Mouse (Mus musculus): ENCODE data around the gene Aldh3b2. TPM values are rescaled to one million over a fixed set of nuclear protein-coding genes. Genes with fewer than 3 reads are reported as not detected.

The Aldh3b2 gene
- polyA plus RNA-seq, 2 experiments from 2014 or later, result not detected

DNA sequence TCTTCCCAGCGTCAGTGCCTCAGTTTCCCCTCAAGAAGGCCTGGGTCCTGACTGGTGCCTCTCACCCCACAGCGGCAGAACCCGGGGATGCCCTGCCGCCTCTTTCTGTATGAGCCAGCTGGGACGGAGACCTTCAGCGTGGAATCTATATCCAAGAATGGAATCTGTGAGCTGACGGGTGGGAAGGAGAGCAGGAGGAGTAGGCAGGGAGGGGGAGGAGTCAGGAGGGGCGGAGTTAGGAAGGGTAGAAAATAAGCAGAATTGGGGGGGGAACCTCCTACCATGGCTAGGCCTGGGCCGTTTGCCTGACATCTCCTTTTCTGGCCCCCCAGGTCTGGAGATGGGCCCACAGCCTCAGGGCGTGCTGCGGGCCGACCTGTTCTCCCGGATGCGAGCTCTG lies 15.9 kb downstream of the Aldh3b2 start:
- no peak for ATAC-seq

- no peak for ATAC-seq
These were observed 16.6 kb downstream of the Aldh3b2 start for GRCm38 (mm10) chr19:3988750-3989149.

- no peak for ATAC-seq
These were observed 18.7 kb downstream of the Aldh3b2 start for GRCm38 (mm10) chr19:3990804-3991203.

DNA sequence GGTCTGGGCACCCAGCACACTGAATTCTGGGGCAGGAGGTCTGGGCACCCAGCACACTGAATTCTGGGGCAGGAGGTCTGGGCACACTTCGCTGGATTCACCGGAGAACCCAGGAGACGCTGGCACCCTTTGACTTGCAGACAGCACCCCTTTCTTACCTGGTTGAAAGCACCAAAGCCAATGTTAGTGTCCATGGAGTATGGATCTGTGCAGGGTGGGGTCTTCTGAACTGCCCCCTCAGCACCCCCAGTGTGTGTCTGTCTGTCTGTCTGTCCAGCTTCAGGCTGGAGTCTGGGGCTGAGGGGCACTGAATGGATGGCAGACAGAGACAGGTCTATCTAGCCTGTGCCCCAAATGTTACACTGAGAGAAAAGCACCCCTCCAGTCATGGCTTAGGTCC lies 19.4 kb downstream of the Aldh3b2 start:
- ATAC-seq, result no peak

DNA sequence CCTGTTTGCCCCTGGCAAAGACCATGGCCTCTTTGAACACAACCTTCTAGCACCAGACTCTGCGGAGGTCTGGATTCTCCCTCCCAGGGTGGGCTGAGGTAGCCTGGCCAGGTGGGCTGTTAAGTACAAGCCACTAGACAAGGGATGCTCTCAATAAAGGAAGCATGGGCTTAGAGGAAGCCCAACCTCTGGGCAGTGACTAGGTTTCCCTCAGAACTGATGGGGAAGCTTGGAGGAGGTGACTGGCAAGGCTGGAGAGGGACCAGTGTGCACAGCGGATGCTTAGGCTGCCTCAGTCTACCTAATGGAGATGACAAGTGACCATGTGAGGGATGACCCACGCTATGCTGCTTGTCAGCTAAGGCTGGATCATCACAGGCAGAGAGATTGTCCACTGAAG lies 19.8 kb downstream of the Aldh3b2 start:
- no peak for ATAC-seq

GRCm38 (mm10) chr19:3992416-3992815 lies 20.3 kb downstream of the Aldh3b2 start, which contains the start of gene Tbx10:
TSS of gene Tbx10 (plus strand) at chr19:3992752.
- no peak for ATAC-seq

DNA sequence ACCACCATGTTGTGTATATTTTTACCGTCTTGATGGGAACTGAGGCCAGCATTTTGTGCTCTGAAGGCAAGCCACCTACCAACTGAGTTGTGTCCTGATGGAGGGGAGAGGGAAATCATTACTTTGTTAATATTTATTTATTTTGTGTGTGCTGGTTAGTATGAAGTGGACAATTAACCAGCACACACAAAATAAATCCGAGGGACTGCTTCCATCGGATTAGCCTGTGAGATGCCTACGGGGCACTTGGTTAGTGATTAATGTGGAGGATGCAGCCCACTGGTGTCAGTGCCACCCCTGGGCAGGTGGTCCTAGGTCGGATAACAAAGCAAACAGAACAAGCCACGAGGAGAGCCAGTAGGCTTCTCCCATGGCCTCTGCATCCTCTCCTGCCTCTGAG lies 22.8 kb downstream of the Aldh3b2 start:
- no peak for ATAC-seq

- no peak for ATAC-seq
These were observed 23.4 kb downstream of the Aldh3b2 start for GRCm38 (mm10) chr19:3995505-3995904.

DNA sequence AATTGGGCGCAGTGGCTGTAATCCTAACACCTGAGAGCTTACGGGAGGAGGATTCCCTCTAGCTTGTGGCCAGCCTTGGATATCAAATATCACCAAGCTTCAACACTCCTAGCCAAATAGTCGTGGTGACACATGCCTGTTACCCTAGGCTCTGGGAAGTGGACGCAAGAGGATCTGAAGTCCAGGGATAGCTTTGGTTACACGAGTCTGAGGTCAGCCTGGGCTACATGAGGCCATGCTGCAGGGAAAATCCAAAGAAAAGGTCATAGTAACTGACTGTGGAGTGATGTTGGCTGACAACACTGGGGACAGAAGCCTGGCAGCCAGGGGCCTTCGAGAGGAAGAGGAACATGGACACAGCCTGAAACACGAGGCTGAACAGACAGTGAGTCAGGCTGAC lies 24.0 kb downstream of the Aldh3b2 start:
- no peak for ATAC-seq

DNA sequence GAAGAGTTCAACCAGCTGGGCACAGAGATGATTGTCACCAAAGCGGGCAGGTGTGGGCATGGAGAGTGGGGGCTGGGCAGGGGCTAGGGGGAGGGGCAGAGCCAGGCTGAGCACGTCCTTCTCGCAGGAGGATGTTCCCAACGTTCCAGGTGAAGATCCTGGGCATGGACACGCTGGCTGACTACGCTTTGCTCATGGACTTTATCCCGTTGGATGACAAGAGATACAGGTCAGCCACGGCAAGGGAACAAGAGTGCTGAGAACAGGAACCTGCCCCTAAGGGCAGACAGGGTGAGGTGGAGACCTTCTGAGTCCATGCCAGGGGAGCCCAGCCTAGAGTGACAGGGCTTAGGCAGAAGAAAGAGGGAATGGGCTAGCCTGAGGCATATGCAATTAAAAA lies 24.6 kb downstream of the Aldh3b2 start:
- no peak for ATAC-seq

DNA sequence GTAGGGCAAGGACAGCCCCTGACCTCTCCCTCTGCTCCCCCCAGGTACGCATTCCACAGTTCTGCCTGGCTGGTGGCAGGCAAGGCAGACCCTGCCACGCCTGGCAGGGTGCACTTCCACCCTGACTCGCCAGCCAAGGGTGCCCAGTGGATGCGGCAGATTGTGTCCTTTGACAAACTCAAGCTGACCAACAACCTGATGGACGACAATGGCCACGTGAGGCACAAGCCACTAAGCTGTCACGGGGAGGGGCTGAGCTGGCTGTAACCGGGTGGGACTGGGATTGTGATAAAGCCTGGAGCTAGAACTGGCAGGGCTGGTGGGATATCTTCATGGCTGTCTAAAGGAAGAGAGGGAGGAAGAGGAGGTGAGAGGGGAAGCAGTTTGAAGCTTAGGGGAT lies 25.1 kb downstream of the Aldh3b2 start:
- ATAC-seq, result no peak

GRCm38 (mm10) chr19:3998335-3998734 lies 26.2 kb downstream of the Aldh3b2 start:
- no peak for ATAC-seq

- no peak for ATAC-seq
These were observed 27.1 kb downstream of the Aldh3b2 start for GRCm38 (mm10) chr19:3999121-3999730.

DNA sequence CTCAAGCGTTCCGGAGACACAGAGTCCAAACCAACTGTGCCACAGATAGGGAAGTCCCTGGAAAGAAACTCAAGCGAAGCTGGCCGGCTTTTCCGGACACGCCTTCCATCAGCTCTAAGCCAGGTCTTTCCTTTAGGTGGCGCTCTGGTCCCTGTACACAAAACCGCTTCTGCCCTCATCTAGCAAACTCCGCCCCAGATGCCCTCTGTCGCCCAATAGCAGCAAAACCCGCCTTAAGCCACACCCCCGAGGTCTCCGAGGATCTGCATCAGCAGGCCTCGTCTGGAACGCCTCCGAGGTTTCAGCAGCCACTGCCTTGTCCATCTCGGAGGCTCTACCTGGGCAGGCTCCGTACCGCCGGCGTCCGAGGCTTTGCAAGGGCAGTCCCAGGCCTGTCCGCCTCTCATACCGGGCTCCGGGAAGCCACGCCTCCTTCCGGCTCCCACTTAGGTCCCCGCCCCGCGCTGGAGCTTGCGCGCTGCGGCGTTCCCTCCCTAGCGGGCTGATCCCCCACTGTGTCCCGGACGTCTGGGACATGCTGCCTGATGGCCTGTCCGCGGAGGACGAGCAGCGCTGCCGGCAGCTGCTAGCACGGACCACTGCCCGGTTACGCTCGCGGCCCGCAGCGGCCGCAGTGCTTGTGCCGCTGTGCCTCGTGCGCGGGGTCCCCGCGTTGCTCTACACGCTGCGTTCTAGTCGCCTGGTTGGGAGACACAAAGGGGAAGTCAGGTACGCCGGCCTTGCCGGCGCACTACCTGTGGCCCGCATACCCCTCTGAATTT lies 28.2 kb downstream of the Aldh3b2 start, which contains the start of the genes Nudt8 and Gm49405:
TSS of gene Nudt8 (plus strand) at position 462 of the 782 bp plus-strand sequence.
TSS of gene Gm49405 (plus strand) at position 508 of the 782 bp plus-strand sequence.
- peak; percentile 90 for ATAC-seq

- no peak for ATAC-seq
These were observed 28.9 kb downstream of the Aldh3b2 start for GRCm38 (mm10) chr19:4000949-4001525.

DNA sequence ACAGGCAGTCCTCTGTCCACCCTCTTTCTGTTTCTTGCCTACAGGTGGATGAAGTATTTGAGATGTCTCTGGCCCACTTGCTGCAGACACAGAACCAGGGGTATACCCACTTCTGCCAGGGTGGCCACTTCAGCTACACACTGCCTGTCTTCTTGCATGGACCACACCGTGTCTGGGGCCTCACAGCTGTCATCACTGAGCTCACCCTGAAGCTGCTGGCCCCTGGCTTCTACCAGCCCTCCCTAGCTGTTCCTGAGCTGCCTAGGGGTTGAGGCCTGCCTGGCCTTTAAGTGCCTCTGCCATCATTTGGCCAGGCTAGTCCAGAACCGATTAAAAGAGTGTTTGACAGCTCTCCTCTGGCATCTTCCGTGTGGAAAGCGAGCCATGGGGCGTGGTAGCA lies 29.6 kb downstream of the Aldh3b2 start:
- ATAC-seq, result no peak

- no peak for ATAC-seq
These were observed 31.0 kb downstream of the Aldh3b2 start, which contains the start of gene Doc2g for GRCm38 (mm10) chr19:4003112-4003511. TSS of gene Doc2g (plus strand) at chr19:4003313.

DNA sequence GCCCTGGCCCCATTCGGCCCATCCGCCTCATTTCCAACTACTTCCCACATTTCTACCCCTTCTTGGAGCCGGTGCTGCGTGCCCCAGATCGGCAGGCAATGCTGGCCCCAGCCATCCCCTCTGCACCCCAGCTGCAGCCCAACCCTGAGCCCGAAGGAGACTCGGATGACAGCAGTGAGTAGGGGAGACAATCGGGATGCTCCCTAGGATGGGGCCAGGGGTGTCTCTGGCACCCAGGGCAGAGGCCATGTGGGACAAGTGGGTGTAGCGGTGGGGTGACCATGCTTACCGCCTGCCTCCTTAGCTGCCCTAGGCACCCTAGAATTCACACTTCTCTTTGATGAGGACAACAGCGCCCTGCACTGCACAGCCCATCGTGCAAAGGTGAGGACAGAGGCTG lies 31.5 kb downstream of the Aldh3b2 start:
- ATAC-seq, result no peak

GRCm38 (mm10) chr19:4004331-4004730 lies 32.2 kb downstream of the Aldh3b2 start:
- ATAC-seq, result no peak

DNA sequence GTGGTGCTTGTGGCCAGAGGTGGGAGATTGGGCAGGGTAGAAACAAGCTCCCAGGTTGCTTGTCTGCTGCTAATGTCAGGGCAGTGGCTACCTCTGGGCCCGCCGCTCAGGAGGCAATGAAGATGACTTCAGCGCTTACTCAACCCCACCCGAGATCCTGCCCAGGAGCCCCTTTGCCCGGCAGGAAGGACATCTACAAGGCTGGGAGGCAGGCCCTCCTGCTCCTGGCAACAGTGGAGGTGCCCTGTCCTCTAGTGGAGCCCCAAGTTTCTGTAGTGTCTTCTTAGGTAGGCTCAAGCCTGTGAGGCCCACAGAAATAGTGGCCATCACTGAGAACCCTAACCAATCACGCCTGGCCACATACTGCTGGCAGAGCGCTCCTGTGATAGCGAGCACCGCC lies 33.0 kb downstream of the Aldh3b2 start:
- no peak for ATAC-seq

GRCm38 (mm10) chr19:4005971-4006370 lies 33.8 kb downstream of the Aldh3b2 start:
- no peak for ATAC-seq

GRCm38 (mm10) chr19:4011086-4011485 lies 39.0 kb downstream of the Aldh3b2 start:
- no peak for ATAC-seq

DNA sequence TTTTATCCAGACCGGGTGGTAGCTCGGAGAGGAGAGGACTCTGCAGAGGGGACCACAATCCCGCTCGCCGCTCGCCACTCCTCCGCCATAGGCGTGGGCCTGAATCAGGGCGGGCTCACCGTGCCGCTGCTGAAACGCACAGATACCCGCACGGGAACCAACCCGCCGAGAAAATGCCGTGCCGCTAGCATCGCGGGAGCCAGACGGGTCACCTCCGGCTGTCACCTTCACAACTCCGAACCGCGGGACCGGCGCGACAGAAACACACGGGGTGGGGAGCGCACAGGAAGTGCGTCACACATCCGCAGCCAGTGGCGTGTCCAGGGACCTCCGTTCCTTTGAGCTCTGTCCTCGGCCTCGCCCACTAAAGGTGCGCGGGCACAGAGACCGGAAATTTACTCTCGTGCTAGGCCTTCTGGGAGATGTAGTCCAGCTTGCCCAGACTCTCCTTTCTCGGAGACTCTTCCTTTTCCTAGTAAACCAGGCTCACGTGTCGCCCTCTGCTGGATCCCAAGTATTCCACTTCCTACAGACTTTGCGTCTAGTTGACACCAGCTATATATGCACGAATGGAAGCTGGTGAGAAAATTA lies 40.4 kb downstream of the Aldh3b2 start, which contains the start of gene Ndufv1:
TSS of gene Ndufv1 (minus strand) at position 375 of the 591 bp plus-strand sequence.
- peak; percentile 98 for ATAC-seq

Measured in activated CD4-positive, CD25-positive, alpha-beta regulatory T cell, adult 4 months (primary cell).